Mouse (Mus musculus) thymus, postnatal 36 days (tissue): ENCODE data around the gene Hoxc11.

Experiments
- DNase-seq, 2 experiments: peaks; one replicate each; pipeline ENCODE4 v3.0.0; 2022; ENCODE audit warnings: mixed read lengths in 2 of 2

Hoxc11 gene

GRCm38 (mm10) chr15:102965892-102966775 lies 11.9 kb downstream of the Hoxc11 start:
- DNase-seq: peak; percentile 51 to 52

DNA sequence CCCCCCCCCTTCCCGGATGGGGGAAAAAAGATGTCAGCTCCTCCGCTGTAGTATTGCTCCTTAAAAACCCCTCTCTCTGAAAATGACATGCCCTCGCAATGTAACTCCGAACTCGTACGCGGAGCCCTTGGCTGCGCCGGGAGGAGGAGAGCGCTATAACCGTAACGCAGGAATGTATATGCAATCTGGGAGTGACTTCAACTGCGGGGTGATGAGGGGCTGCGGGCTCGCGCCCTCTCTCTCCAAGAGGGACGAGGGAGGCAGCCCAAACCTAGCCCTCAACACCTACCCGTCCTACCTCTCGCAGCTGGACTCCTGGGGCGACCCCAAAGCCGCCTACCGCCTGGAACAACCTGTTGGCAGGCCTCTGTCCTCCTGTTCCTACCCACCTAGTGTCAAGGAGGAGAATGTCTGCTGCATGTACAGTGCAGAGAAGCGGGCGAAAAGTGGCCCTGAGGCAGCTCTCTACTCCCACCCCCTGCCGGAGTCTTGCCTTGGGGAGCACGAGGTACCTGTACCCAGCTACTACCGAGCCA lies 12.6 kb downstream of the Hoxc11 start, which contains the start of gene Hoxc10:
Gene Hoxc10, plus strand, starts transcription at position 21 of the 536 bp plus-strand sequence.
- no peak for DNase-seq

- no peak for DNase-seq
Observed at GRCm38 (mm10) chr15:102967312-102967510, 13.0 kb downstream of the Hoxc11 start, which contains the start of gene Hoxc5. Gene Hoxc5 (plus strand): TSS chr15:102967443.

- no peak for DNase-seq
Observed at GRCm38 (mm10) chr15:102967511-102968397, 13.5 kb downstream of the Hoxc11 start.

DNA sequence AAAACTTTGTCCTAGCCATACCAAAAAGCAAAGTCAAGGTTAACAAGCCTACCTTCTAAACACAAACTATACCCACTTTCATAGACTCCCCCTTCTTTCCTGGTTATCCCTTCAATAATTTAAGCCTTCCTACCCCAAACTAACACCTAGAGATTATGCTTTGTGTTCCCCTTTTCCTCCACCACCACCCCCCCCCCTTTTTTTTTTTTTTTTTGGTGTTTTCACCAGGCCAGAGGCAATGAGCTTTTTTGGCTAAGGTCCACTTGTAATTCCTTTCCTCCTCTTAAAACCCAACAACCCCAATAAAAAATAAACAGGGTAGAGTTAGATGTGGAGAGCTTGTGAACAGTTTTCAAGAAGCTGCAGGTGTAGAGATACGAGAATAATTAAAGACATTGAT lies 15.1 kb downstream of the Hoxc11 start:
- no peak for DNase-seq

DNA sequence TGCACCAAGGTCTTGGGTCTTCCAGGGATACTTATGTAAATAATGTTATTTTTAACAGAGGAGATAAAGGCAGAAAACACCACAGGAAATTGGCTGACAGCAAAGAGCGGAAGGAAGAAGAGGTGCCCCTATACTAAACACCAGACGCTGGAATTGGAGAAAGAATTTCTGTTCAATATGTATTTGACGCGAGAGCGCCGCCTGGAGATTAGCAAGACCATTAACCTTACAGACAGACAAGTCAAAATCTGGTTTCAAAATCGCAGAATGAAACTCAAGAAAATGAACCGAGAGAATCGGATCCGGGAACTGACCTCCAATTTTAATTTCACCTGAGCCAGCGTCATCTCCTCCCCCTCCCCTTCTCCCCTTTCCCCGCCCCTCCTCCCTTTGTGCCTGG lies 16.5 kb downstream of the Hoxc11 start:
- no peak for DNase-seq

GRCm38 (mm10) chr15:102972254-102972653 lies 18.0 kb downstream of the Hoxc11 start:
- no peak for DNase-seq

DNA sequence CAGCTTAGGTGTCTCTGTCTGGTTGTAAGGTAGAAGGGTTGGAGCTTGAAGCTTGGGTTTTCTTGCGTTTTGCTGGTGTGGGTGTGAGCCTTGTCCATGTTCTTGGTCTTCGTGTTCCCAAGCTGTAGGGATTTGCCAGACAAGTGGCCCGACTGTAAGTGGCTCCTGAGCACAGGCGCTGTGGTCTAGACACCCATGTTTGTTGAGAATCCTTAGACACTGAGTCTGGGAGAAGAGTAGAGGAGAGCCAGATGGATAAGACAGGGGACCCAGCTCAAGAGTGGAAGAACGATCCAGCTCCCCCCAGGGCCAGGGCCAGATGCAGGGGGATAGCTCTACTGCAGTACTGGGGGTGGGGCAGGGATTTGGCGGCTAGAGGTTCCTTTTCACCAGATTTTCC lies 18.5 kb downstream of the Hoxc11 start:
- no peak for DNase-seq

DNA sequence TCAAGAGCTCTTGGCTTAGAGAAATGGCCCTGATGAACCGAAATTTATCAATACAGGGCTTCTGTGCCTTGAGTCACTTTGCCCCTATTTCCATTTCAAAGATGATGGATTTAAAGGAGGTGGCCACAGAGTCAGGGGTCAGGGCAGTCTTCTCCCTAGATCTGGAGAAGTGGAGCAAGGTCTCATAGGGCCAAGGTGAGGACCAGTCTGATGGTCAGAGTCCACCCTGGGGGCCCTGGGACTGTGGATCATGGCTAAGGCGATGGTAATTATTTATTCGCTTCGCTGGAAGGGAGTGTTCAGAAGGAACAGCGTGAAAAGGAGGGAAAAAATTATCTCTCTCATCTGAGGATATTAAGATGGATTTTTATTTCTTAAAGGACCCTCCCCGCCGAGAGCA lies 20.8 kb downstream of the Hoxc11 start:
- DNase-seq: no peak

- no peak for DNase-seq
Observed at GRCm38 (mm10) chr15:102975688-102976111, 21.5 kb downstream of the Hoxc11 start.

GRCm38 (mm10) chr15:102976171-102976570 lies 21.9 kb downstream of the Hoxc11 start, which contains the start of gene Hoxc9:
Gene Hoxc9 (plus strand): TSS chr15:102976439.
- DNase-seq: no peak

DNA sequence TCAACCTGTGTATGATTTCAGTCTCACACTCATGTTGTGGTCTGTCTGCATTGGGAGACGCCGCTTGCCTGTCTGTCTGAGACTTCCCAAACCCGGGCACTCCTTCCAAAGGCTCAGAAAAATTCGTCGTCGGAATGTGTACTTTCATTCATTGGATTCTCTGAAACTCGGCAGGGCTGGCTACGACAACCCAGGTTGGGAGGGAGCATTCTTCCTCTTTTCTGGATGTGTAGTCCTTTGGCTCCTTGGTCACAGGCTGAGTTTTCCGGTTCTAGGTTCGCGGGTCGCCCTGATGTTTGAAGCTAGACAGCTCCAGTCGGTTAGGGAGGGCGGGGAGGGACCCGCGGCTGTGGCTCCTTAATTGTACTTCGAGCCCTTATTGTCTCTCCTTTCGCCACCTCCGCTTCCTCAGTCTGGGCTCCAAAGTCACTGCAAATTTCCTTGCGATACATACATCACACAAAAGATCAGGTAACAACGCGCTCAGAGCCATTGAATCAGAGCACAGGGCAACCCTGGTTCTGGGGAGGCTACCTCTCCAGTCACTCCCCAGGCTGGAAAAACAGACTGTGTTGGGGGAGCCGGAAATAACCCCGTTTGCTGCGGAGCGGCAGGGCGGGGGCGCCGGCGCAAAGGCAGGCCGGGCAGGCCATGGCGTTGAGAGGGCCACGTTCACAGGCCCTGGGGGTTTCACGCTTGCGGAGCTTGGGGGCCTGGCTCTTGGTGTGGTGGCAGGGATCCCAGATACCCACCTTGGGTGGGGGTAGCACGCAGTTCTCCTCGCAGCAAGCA lies 22.6 kb downstream of the Hoxc11 start:
- no peak for DNase-seq

GRCm38 (mm10) chr15:102977423-102977974 lies 23.3 kb downstream of the Hoxc11 start:
- DNase-seq: no peak

DNA sequence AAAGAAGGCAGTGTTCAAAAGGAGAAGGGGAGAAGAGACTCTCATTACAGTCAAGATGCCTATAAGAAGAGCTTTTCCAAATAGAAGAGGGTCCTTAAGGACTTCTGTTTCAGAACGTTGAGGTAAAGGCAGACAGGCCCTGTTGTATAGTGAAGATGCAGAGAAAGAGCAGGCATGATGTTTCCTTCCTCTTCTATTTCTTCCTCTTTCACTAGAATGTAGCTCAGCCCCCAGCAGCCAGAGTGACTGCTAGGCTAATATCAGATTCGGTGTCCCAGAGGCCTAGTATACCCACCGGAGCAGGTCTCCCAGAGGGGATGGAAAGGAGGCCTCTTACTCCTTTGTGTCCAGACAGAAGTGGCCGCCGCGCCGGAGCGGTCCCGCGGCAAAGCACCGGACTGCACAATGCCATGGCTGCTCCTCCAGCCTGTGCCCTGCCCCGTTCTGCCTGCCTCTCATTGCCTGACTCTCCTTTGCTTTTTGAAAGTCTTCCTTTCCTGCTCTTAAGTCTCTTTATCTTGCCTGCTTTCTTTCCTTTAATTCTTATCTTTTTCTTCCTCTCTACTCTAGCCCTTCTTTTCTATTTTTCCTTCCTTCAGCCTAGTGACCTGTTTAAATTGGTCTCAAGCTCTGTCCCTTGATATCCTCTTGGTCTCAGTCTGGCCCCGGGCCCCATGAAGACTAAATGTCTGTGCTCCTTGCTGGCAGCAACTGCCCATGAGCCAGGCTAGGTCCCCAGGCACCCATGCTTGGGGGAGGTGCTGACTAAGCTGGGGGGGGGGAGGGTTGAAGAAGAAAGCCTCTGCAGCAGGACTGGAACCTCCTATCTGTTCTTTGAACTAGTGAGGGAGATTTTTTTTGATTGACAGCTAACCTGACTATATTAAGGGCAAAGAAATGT lies 24.6 kb downstream of the Hoxc11 start:
- no peak for DNase-seq

DNA sequence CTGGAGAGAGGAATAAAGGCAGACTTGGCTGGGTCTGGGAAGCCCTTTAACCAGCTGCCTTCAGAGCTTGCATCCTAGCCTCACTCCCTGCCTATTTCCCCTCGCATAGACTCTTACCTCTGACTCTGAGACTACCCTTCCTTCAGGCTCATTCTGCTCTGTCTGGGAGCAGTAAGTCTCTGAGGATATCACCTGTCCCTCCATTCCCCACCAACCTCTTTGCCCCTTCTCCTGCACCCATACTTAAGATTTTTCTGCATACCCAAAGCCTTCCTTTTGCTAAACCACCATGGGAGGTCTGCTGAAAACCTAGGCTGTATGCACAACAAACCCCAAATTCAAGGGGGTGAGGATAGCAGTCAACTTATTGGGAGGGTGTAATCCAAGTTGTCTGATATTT lies 25.7 kb downstream of the Hoxc11 start:
- no peak for DNase-seq

GRCm38 (mm10) chr15:102980352-102980751 lies 26.1 kb downstream of the Hoxc11 start:
- DNase-seq: no peak

GRCm38 (mm10) chr15:102980912-102981311 lies 26.7 kb downstream of the Hoxc11 start:
- no peak for DNase-seq

DNA sequence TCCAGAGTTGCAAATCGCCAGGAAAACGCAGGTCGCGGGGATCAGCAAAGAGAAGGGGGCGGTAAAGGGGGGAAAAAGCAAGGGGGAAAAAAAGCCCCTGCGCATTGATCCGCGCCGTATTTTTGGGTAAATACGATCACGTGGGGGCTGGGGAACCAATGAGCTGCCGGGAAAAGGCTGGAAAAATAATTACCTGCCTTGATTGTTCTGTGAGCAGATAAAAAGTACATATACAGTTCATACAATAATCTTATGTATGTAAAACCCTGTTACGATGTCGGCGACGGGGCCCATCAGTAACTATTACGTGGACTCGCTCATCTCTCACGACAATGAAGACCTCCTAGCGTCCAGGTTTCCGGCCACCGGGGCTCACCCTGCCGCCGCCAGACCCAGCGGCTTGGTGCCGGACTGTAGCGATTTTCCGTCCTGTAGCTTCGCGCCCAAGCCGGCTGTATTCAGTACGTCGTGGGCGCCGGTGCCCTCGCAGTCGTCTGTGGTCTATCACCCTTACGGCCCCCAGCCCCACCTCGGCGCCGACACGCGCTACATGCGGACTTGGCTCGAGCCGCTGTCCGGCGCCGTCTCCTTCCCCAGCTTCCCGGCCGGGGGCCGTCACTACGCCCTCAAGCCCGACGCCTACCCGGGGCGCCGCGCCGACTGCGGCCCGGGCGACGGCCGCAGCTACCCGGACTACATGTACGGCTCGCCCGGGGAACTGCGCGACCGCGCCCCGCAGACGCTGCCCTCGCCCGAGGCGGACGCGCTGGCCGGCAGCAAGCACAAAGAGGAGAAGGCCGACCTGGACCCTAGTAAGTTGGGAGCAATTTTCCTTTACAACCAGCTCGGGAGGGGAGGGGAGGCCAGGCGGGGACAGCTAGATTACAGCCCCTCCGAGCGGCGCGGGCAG lies 27.4 kb downstream of the Hoxc11 start:
- DNase-seq: no peak

- DNase-seq: no peak
Observed at GRCm38 (mm10) chr15:102983716-102984115, 29.5 kb downstream of the Hoxc11 start.

DNA sequence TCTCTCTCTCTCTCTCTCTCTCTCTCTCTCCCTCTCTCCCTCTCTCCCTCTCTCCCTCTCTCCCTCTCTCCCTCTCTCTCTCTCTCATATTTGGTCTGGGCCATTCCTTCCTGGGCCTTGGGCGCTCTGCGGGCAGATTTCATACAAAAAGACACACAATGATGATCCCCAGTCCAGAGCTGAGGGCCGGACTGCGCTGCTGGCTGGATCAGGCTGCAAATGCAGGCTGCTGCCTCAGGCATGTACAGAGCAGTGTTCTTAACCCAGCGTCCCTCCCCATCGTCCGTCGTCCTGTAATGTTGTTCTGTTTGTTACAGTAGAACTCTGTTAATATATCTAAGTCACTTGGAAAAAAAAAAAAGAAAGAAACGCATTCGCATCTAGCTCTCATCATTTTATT lies 30.3 kb downstream of the Hoxc11 start:
- no peak for DNase-seq
